7 mouse cellular contexts compared by ENCODE assay signal in genomic region chr11:61448599-61449225, GRCm38 (mm10). TPM values are rescaled to one million over a fixed set of nuclear protein-coding genes. Genes with fewer than 3 reads are reported as not detected.
DNase-seq lines count a peak whose midpoint lies in the region; ATAC-seq lines count a peak whose summit lies in the region.

No protein-coding gene starts in this region.

- H3K4me2 ChIP-seq in midbrain, embryonic 12.5 days (replicated peaks): no peak overlapping the region
- no peak overlapping the region for H3K4me2 ChIP-seq in midbrain, embryonic 11.5 days
- H3K4me2 ChIP-seq in lung, embryonic 16.5 days (ENCODE audit: low read depth, low read length): no peak overlapping the region

- H3K9me3 ChIP-seq in midbrain, embryonic 12.5 days: no peaks in the 10 kb centered on the region
- no peaks in the 10 kb centered on the region for H3K9me3 ChIP-seq in midbrain, embryonic 11.5 days (ENCODE audit: control insufficient read depth, low read length)
- no peaks in the 10 kb centered on the region for H3K9me3 ChIP-seq in lung, embryonic 16.5 days (ENCODE audit: control insufficient read depth, low read length)

- no peak for DNase-seq in midbrain, embryonic 11.5 days (ENCODE audit: low spot score, missing footprints)
- peak; percentile 83 to 85 for DNase-seq in cerebellum, postnatal 25 days
- peak; percentile 57 to 60 for DNase-seq in heart, adult 9 months (ENCODE audit: low spot score in 2 of 2)
- no peak for DNase-seq in B cell, adult 2 months

- H3K36me3 ChIP-seq in midbrain, embryonic 12.5 days: no peaks in the 10 kb centered on the region
- no peaks in the 10 kb centered on the region for H3K36me3 ChIP-seq in midbrain, embryonic 11.5 days (ENCODE audit: control insufficient read depth, insufficient read depth, low read length)
- H3K36me3 ChIP-seq in lung, embryonic 16.5 days (ENCODE audit: control insufficient read depth, insufficient read depth, low read length): no peaks in the 10 kb centered on the region

- no peak for ATAC-seq in midbrain, embryonic 12.5 days (ENCODE audit: low FRiP score, low read depth)
- no peak for ATAC-seq in midbrain, embryonic 11.5 days (ENCODE audit: low FRiP score)
- peak; percentile 54 for ATAC-seq in lung, embryonic 16.5 days (ENCODE audit: low read depth)
- no peak for ATAC-seq in activated CD4-positive, CD25-positive, alpha-beta regulatory T cell, adult 4 months

- no peak overlapping the region for H3K4me3 ChIP-seq in midbrain, embryonic 12.5 days
- no peak overlapping the region for H3K4me3 ChIP-seq in midbrain, embryonic 11.5 days (ENCODE audit: low read depth, low read length)
- no peak overlapping the region for H3K4me3 ChIP-seq in lung, embryonic 16.5 days (ENCODE audit: low read length)

- peaks cover 12% of the 10 kb centered on the region; the same call in 1 of the 2 replicates for H3K27me3 ChIP-seq in midbrain, embryonic 12.5 days
- no peaks in the 10 kb centered on the region for H3K27me3 ChIP-seq in midbrain, embryonic 11.5 days (ENCODE audit: control insufficient read depth, insufficient read depth, low read length)
- no peaks in the 10 kb centered on the region for H3K27me3 ChIP-seq in lung, embryonic 16.5 days (ENCODE audit: control insufficient read depth, insufficient read depth, low read depth, low read length)

- 74% methylated on average over 9 of the region's 9 CpGs for WGBS in midbrain, embryonic 12.5 days
- WGBS in midbrain, embryonic 11.5 days: 88% methylated on average over 9 of the region's 9 CpGs
- 55% methylated on average over 9 of the region's 9 CpGs for WGBS in lung, embryonic 16.5 days

- H3K27ac ChIP-seq in midbrain, embryonic 12.5 days (replicated peaks): 0 out of 2 replicates have a peak overlapping the region, but pooled peaks have one; percentile 25
- H3K27ac ChIP-seq in midbrain, embryonic 11.5 days (ENCODE audit: low read depth, low read length): no peak overlapping the region
- H3K27ac ChIP-seq in lung, embryonic 16.5 days (ENCODE audit: low read length): peak overlapping the region; percentile 44

- H3K4me1 ChIP-seq in midbrain, embryonic 12.5 days: peaks cover 21% of the 10 kb centered on the region
- H3K4me1 ChIP-seq in midbrain, embryonic 11.5 days (ENCODE audit: control insufficient read depth, insufficient read depth, low read length): peaks cover 5% of the 10 kb centered on the region; the same call in 1 of the 2 replicates
- H3K4me1 ChIP-seq in lung, embryonic 16.5 days (replicated peaks; ENCODE audit: control insufficient read depth, insufficient read depth, low read length): peaks cover 27% of the 10 kb centered on the region

- H3K9ac ChIP-seq in midbrain, embryonic 12.5 days (replicated peaks): no peak overlapping the region
- H3K9ac ChIP-seq in midbrain, embryonic 11.5 days (ENCODE audit: low read length): no peak overlapping the region
- no peak overlapping the region for H3K9ac ChIP-seq in lung, embryonic 16.5 days (ENCODE audit: low read length)

RNA-seq across cellular contexts. Expression of gene Rnf112, which starts 5.2 kb away (rescaled TPM):
- 4.8 and 6.6 TPM in 2 replicates for polyA plus RNA-seq in midbrain, embryonic 12.5 days (2016; fragmentation: Nextera tagmentation; extraction: Ambion mirVana)
- 0.40 and 0.51 TPM in 2 replicates for polyA plus RNA-seq in midbrain, embryonic 11.5 days (2014; fragmentation: Nextera tagmentation; extraction: Ambion mirVana)
- polyA plus RNA-seq in lung, embryonic 16.5 days (2015; fragmentation: Nextera tagmentation; extraction: Ambion mirVana): 0.78 and 1.2 TPM in 2 replicates
- not detected for polyA plus RNA-seq in activated CD4-positive, CD25-positive, alpha-beta regulatory T cell, adult 4 months (2017; shearing (Covaris generic))

RNA-seq across cellular contexts. Expression of gene Mfap4, which starts 36.5 kb away (rescaled TPM):
- 61.5 and 83.2 TPM in 2 replicates for polyA plus RNA-seq in midbrain, embryonic 12.5 days (2016; fragmentation: Nextera tagmentation; extraction: Ambion mirVana)
- polyA plus RNA-seq in midbrain, embryonic 11.5 days (2014; fragmentation: Nextera tagmentation; extraction: Ambion mirVana): 69.8 and 78.9 TPM in 2 replicates
- 1,630 and 1,660 TPM in 2 replicates for polyA plus RNA-seq in lung, embryonic 16.5 days (2015; fragmentation: Nextera tagmentation; extraction: Ambion mirVana)
- polyA plus RNA-seq in activated CD4-positive, CD25-positive, alpha-beta regulatory T cell, adult 4 months (2017; shearing (Covaris generic)): not detected

RNA-seq across cellular contexts. Expression of gene Mapk7, which starts 45.5 kb away (rescaled TPM):
- polyA plus RNA-seq in midbrain, embryonic 12.5 days (2016; fragmentation: Nextera tagmentation; extraction: Ambion mirVana): 94.2 and 100 TPM in 2 replicates
- 51.0 and 58.3 TPM in 2 replicates for polyA plus RNA-seq in midbrain, embryonic 11.5 days (2014; fragmentation: Nextera tagmentation; extraction: Ambion mirVana)
- 59.6 and 61.8 TPM in 2 replicates for polyA plus RNA-seq in lung, embryonic 16.5 days (2015; fragmentation: Nextera tagmentation; extraction: Ambion mirVana)
- 10 to 100 TPM in 1 of 2 experiments, 1 to 10 TPM in 1; 6.1 to 13.4 TPM for polyA plus RNA-seq in activated CD4-positive, CD25-positive, alpha-beta regulatory T cell, adult 4 months (2017; shearing (Covaris generic))

RNA-seq across cellular contexts. Expression of gene B9d1, which starts 56.2 kb away (rescaled TPM):
- 33.2 and 37.8 TPM in 2 replicates for polyA plus RNA-seq in midbrain, embryonic 12.5 days (2016; fragmentation: Nextera tagmentation; extraction: Ambion mirVana)
- 35.1 and 39.6 TPM in 2 replicates for polyA plus RNA-seq in midbrain, embryonic 11.5 days (2014; fragmentation: Nextera tagmentation; extraction: Ambion mirVana)
- polyA plus RNA-seq in lung, embryonic 16.5 days (2015; fragmentation: Nextera tagmentation; extraction: Ambion mirVana): 47.3 and 47.9 TPM in 2 replicates
- polyA plus RNA-seq in activated CD4-positive, CD25-positive, alpha-beta regulatory T cell, adult 4 months (2017; shearing (Covaris generic)): 1 to 10 TPM; 2.7 to 4.5 TPM

Comparison
In these comparisons a context has a peak if more than half of its experiments do, and no peak if none do; other contexts are left out.
1. DNase-seq: peak in cerebellum, postnatal 25 days (2 of 2) and heart, adult 9 months (2 of 2); none in midbrain, embryonic 11.5 days (single experiment) and B cell, adult 2 months (0 of 2).
2. RNA of gene Mfap4, which starts 36.5 kb away (polyA plus RNA-seq): 1,630 to 1,660 TPM in lung, embryonic 16.5 days, 61.5 to 83.2 TPM in midbrain, embryonic 12.5 days and 69.8 to 78.9 TPM in midbrain, embryonic 11.5 days; not detected in activated CD4-positive, CD25-positive, alpha-beta regulatory T cell, adult 4 months; every median in the first group is over 10 times any median in the second.